Mouse (Mus musculus) liver, postnatal 0 days (tissue): Measurements from ENCODE around the gene Tmprss11e. TPM values are rescaled to one million over a fixed set of nuclear protein-coding genes. Genes with fewer than 3 reads are reported as not detected.

Experiments
- ATAC-seq: fragments of 200-750 bp; cut with Nextera tagmentation; 2 replicates; pipeline ENCODE4 v1.8.0; 2017; ENCODE audit warnings: mild to moderate bottlenecking, moderate library complexity
- DNase-seq: peaks from one replicate; pipeline ENCODE4 v3.0.0-alpha.2; 2016
- H3K27ac ChIP-seq: fragments of 300-500 bp; sonication (generic); 2 replicates; pipeline ENCODE4 v1.5.1; 2014; ENCODE audit warnings: antibody characterized with exemption, moderate library complexity, mild to moderate bottlenecking, low read depth
- H3K27me3 ChIP-seq: fragments of 300-500 bp; sonication (generic); 2 replicates; pipeline ENCODE4 v1.6.1; 2014; ENCODE audit warnings: low read length, control low read depth, mixed read lengths; ENCODE audit not compliant: insufficient read depth
- H3K36me3 ChIP-seq: fragments of 300-500 bp; sonication (generic); replicated peaks from 2 replicates; pipeline ENCODE4 v1.6.1; 2014; ENCODE audit warnings: mild to moderate bottlenecking, control low read depth, low read length, moderate library complexity, mixed read lengths; ENCODE audit not compliant: insufficient read depth
- H3K4me1 ChIP-seq: fragments of 300-500 bp; sonication (generic); 2 replicates; pipeline ENCODE4 v1.6.1; 2014; ENCODE audit warnings: antibody characterized with exemption, mild to moderate bottlenecking, control low read depth; ENCODE audit not compliant: insufficient read depth
- H3K4me2 ChIP-seq: fragments of 300-500 bp; sonication (generic); 2 replicates; pipeline ENCODE4 v1.6.1; 2014; ENCODE audit warnings: low read depth, mild to moderate bottlenecking, low read length, moderate library complexity, mixed read lengths
- H3K4me3 ChIP-seq: fragments of 300-500 bp; sonication (generic); 2 replicates; pipeline ENCODE4 v1.5.1; 2014; ENCODE audit warnings: low read depth, low read length
- H3K9ac ChIP-seq: fragments of 300-500 bp; sonication (generic); replicated peaks from 2 replicates; pipeline ENCODE4 v1.6.1; 2014; ENCODE audit warnings: mild to moderate bottlenecking, moderate library complexity
- H3K9me3 ChIP-seq: fragments of 300-500 bp; sonication (generic); 2 replicates; pipeline ENCODE4 v1.6.1; 2016; ENCODE audit warnings: mild to moderate bottlenecking, control low read depth, low read length, mixed read lengths
- CTCF ChIP-seq: sonication (generic); IDR thresholded peaks from 2 replicates; pipeline ENCODE4 v1.5.1; 2016; ENCODE audit warnings: antibody characterized with exemption, low read depth
- EP300 ChIP-seq: IDR thresholded peaks from 2 replicates; pipeline ENCODE4 v1.6.1; 2016; ENCODE audit warnings: antibody characterized with exemption, low read depth, mild to moderate bottlenecking
- WGBS: fragments of 180-500 bp; shearing (Covaris S2); extraction: QIAGEN DNeasy Blood & Tissue Kit; methylation state at CpG from one replicate; pipeline ENCODE4 v1.1.7; 2014; ENCODE audit not compliant: insufficient replicate concordance; 5-methylcytosine and 5-hydroxymethylcytosine counted together
- polyA plus RNA-seq: library from polyadenylated mRNA; unstranded; fragments of >200 nt; fragmentation: Nextera tagmentation; extraction: Ambion mirVana; gene quantifications from 2 replicates; pipeline ENCODE4 v1.2.1, GENCODE M21; 2015

Tmprss11e gene
- polyA plus RNA-seq, 1 experiment from 2014 or later = not detected

GRCm38 (mm10) chr5:86778471-86778870 lies 32.9 kb upstream of the Tmprss11e start:
- TF ChIP-seq EP300 = no peak
- no peak for TF ChIP-seq CTCF
- H3K27me3 ChIP-seq = no peaks in the 10 kb centered on the region
- no peaks in the 10 kb centered on the region for H3K36me3 ChIP-seq
- ATAC-seq = no peak
- WGBS = 61% methylated on average over 1 of the region's 1 CpGs
- no peak overlapping the region for H3K4me3 ChIP-seq
- no peak overlapping the region for H3K9ac ChIP-seq
- DNase-seq = no peak
- H3K4me1 ChIP-seq = no peaks in the 10 kb centered on the region
- no peak overlapping the region for H3K27ac ChIP-seq
- no peak overlapping the region for H3K4me2 ChIP-seq
- no peaks in the 10 kb centered on the region for H3K9me3 ChIP-seq

DNA sequence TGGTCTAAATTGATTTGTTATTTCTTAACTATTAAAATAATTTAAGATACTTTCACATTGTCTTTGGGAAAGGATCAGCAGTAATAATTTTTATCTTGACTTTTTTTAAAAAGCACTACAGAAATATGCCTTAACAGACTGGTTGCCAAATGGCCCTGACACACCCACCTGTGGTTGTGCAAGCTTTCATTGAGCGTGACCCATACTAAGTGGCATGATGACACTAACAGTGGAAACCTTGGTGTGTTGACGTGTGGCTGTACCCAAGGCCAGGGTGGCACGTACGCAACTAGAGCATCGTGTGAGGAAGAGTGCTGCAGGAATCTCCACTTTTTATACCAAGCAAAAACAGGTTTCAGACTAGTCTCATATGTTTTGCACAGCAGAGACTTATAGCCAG lies 31.3 kb upstream of the Tmprss11e start:
- no peaks in the 10 kb centered on the region for H3K27me3 ChIP-seq
- H3K4me2 ChIP-seq = no peak overlapping the region
- no peak overlapping the region for H3K9ac ChIP-seq
- no peak overlapping the region for H3K4me3 ChIP-seq
- no peaks in the 10 kb centered on the region for H3K4me1 ChIP-seq
- DNase-seq = peak; percentile 12
- no peak for ATAC-seq
- no peaks in the 10 kb centered on the region for H3K9me3 ChIP-seq
- TF ChIP-seq CTCF (no peak), EP300 (no peak)
- 79% methylated on average over 5 of the region's 5 CpGs for WGBS
- no peaks in the 10 kb centered on the region for H3K36me3 ChIP-seq
- H3K27ac ChIP-seq = no peak overlapping the region

DNA sequence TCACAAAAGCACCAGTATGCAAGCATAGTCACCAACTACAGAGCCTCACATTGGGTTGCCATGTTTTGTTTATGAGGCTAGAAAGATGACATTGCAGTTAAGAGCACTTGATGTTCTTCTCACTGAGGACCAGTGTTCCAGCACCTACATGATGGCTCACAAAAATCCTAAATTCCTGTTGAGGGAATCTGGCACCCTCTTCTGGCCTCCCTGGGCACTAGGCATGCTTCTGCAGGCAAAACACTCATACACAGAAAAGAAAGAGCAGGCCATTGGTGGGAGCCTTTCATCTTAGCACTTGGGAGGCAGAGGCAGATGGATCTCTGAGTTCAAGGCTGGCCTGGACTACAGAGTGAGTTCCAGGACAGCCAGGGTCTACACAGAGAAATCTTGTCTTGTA lies 25.4 kb upstream of the Tmprss11e start:
- ATAC-seq (no peak), DNase-seq (no peak)
- TF ChIP-seq EP300 (no peak), CTCF (no peak)
- no peaks in the 10 kb centered on the region for H3K27me3 ChIP-seq
- H3K36me3 ChIP-seq = no peaks in the 10 kb centered on the region
- no peak overlapping the region for H3K27ac ChIP-seq
- H3K4me3 ChIP-seq = no peak overlapping the region
- no peak overlapping the region for H3K4me2 ChIP-seq
- H3K9ac ChIP-seq = no peak overlapping the region
- no peaks in the 10 kb centered on the region for H3K9me3 ChIP-seq
- no peaks in the 10 kb centered on the region for H3K4me1 ChIP-seq

- no peaks in the 10 kb centered on the region for H3K27me3 ChIP-seq
- no peak for TF ChIP-seq EP300
- TF ChIP-seq CTCF = no peak
- WGBS = 58% methylated on average over 3 of the region's 3 CpGs
- ATAC-seq = no peak
- no peak overlapping the region for H3K4me3 ChIP-seq
- no peaks in the 10 kb centered on the region for H3K9me3 ChIP-seq
- no peaks in the 10 kb centered on the region for H3K4me1 ChIP-seq
- H3K4me2 ChIP-seq = no peak overlapping the region
- no peak overlapping the region for H3K9ac ChIP-seq
- no peak overlapping the region for H3K27ac ChIP-seq
- H3K36me3 ChIP-seq = no peaks in the 10 kb centered on the region
- no peak for DNase-seq
Measured at GRCm38 (mm10) chr5:86769015-86769658, 23.5 kb upstream of the Tmprss11e start.

GRCm38 (mm10) chr5:86742796-86743195 lies 2.8 kb downstream of the Tmprss11e start:
- 56% methylated on average over 3 of the region's 3 CpGs for WGBS
- no peak for ATAC-seq
- TF ChIP-seq CTCF = no peak
- TF ChIP-seq EP300 = no peak
- Histone ChIP-seq H3K9me3 (no peaks in the 10 kb centered on the region), H3K4me1 (no peaks in the 10 kb centered on the region), H3K9ac (no peak overlapping the region), H3K27ac (no peak overlapping the region), H3K4me2 (no peak overlapping the region), H3K36me3 (no peaks in the 10 kb centered on the region), H3K4me3 (no peak overlapping the region), H3K27me3 (no peaks in the 10 kb centered on the region)
- DNase-seq = no peak

DNA sequence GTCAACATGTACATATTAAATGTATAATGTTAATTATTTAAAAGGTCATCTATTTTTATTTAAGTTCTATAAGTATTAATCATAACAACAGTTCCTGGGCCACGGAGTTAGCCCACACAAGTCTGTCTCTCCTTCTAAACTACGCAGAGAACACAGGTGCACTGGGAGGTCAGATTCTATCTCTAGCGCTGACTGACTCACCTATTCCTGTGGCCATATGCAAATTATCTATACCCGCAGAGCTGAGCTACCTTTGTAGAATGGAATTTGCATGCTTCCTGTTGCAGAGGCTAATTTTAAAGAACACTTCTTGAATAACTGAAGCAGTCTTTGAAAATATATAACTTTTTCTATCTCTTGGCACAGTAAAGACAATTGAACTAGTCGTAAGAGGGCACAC lies 4.5 kb downstream of the Tmprss11e start:
- no peak for TF ChIP-seq CTCF
- no peak for TF ChIP-seq EP300
- H3K36me3 ChIP-seq = no peaks in the 10 kb centered on the region
- ATAC-seq (no peak), DNase-seq (no peak)
- H3K4me2 ChIP-seq = no peak overlapping the region
- WGBS = 69% methylated on average over 5 of the region's 5 CpGs
- H3K27me3 ChIP-seq = no peaks in the 10 kb centered on the region
- no peak overlapping the region for H3K4me3 ChIP-seq
- no peaks in the 10 kb centered on the region for H3K4me1 ChIP-seq
- no peaks in the 10 kb centered on the region for H3K9me3 ChIP-seq
- no peak overlapping the region for H3K27ac ChIP-seq
- H3K9ac ChIP-seq = no peak overlapping the region
